Mouse (Mus musculus) stomach, embryonic 14.5 days (tissue): ENCODE data around the gene Agpat1. TPM values are rescaled to one million over a fixed set of nuclear protein-coding genes. Genes with fewer than 3 reads are reported as not detected.

Source experiments
- ATAC-seq: fragments of 200-750 bp; cut with Nextera tagmentation; 2 replicates; pipeline ENCODE4 v1.8.0; 2017; ENCODE audit warnings: low read depth, moderate TSS enrichment; ENCODE audit not compliant: insufficient number of reproducible peaks, insufficient read depth, low FRiP score
- H3K27ac ChIP-seq: fragments of 300-500 bp; sonication (generic); 2 replicates; pipeline ENCODE4 v1.5.1; 2014; ENCODE audit warnings: mild to moderate bottlenecking, low read length, moderate library complexity, mixed read lengths
- H3K27me3 ChIP-seq: fragments of 300-500 bp; sonication (generic); 2 replicates; pipeline ENCODE4 v1.6.1; 2014; ENCODE audit warnings: low read length, control low read depth, mixed read lengths; ENCODE audit not compliant: control insufficient read depth, insufficient read depth
- H3K36me3 ChIP-seq: fragments of 300-500 bp; sonication (generic); 2 replicates; pipeline ENCODE4 v1.6.1; 2014; ENCODE audit warnings: mild to moderate bottlenecking, control low read depth, low read length, moderate library complexity, mixed read lengths; ENCODE audit not compliant: control insufficient read depth, insufficient read depth
- H3K4me1 ChIP-seq: fragments of 300-500 bp; sonication (generic); 2 replicates; pipeline ENCODE4 v1.6.1; 2014; ENCODE audit warnings: low read length, control low read depth, mixed read lengths; ENCODE audit not compliant: control insufficient read depth, insufficient read depth
- H3K4me2 ChIP-seq: fragments of 300-500 bp; sonication (generic); replicated peaks from 2 replicates; pipeline ENCODE4 v1.6.1; 2014; ENCODE audit warnings: low read depth, low read length, control low read depth
- H3K4me3 ChIP-seq: fragments of 300-500 bp; sonication (generic); 2 replicates; pipeline ENCODE4 v1.5.1; 2014; ENCODE audit warnings: low read depth, low read length, control low read depth
- H3K9ac ChIP-seq: fragments of 300-500 bp; sonication (generic); replicated peaks from 2 replicates; pipeline ENCODE4 v1.6.1; 2014; ENCODE audit warnings: low read depth, mild to moderate bottlenecking, control low read depth, low read length, moderate library complexity, mixed read lengths
- H3K9me3 ChIP-seq: fragments of 300-500 bp; sonication (generic); 2 replicates; pipeline ENCODE4 v1.6.1; 2016; ENCODE audit warnings: low read depth, low read length, control low read depth; ENCODE audit not compliant: control insufficient read depth
- whole genome bisulfite sequencing: fragments of 180-500 bp; shearing (Covaris S2); extraction: QIAGEN DNeasy Blood & Tissue Kit; methylation state at CpG from one replicate; pipeline ENCODE4 v1.1.7; 2014; 5-methylcytosine and 5-hydroxymethylcytosine counted together
- polyA plus RNA-seq: library from polyadenylated mRNA; unstranded; fragments of >200 nt; fragmentation: Nextera tagmentation; extraction: Ambion mirVana; gene quantifications from 2 replicates; pipeline ENCODE4 v1.2.1, GENCODE M21; 2014

Gene Agpat1
- polyA plus RNA-seq, 1 experiment from 2014 or later: 53.1 TPM

DNA sequence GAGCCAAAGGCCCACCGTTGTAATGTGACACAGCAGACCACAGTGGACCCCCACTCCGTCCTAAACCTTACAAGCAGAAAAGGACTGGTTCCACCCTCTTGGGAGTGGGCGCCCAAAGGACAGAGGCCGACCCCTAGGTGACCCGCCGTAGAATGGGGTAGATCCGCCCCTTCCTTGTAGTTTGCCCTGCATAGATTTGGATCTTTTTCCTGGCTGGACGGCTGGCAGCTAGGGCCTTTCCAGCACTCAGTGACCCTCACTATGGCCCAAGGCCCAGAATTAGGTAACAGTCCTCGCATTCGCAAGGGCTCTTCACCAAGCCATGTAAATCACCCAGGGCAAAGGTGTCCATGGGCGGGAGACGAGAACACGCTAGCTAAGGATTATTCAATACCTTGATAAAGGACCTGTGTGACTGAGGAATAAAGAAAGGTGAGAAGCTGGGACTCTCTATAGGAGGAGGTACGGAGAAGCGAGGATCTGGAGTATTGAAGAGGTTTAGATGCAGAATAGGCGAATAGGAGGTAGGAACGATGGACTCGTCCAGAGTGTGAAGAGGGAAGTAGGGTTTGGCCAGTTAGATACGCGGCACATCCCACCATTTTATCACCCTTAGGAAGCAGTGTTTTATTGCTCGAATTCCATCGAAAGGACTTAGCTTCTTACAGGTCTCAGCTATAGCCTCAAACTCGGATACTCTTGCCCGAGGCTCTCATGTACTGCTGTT lies 612 bp downstream of the Agpat1 start:
- peak overlapping the region; percentile 95 for H3K4me2 ChIP-seq
- peak overlapping the region; percentile 93 for H3K27ac ChIP-seq
- peaks cover 9% of the 10 kb centered on the region; the same call in 1 of the 2 replicates for H3K36me3 ChIP-seq
- H3K9me3 ChIP-seq: no peaks in the 10 kb centered on the region
- whole genome bisulfite sequencing: 16% methylated on average over 24 of the region's 24 CpGs
- peak overlapping the region; percentile 73 for H3K4me3 ChIP-seq
- 0 out of 2 replicates have a peak, but pooled peaks have one; percentile 0 for ATAC-seq
- peak overlapping the region; percentile 41 for H3K9ac ChIP-seq
- no peaks in the 10 kb centered on the region for H3K27me3 ChIP-seq
- peaks cover 27% of the 10 kb centered on the region for H3K4me1 ChIP-seq

DNA sequence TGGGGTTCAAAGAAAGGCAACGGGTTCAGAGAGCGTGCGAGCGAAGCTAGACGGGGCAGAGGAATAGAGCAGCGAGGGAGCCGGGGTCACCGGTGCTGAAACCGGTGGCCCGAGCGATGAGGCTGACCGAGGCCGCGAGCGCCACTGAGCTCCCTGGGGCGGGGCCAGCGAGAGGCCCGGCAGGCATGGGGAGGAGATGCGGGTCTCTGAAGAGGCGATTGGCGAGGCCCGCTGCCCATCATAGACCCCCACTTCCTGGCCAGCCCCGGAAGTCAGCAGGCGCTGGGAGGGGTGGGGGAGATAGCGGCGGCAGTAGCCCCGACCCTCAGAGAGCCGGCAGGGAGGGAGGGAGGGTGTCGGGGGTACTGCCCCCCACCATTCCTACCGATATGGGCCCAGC lies 1.5 kb downstream of the Agpat1 start:
- Histone ChIP-seq H3K36me3 (peaks cover 8% of the 10 kb centered on the region; the same call in 1 of the 2 replicates), H3K4me2 (peak overlapping the region; percentile 95), H3K27me3 (no peaks in the 10 kb centered on the region), H3K4me1 (peaks cover 27% of the 10 kb centered on the region), H3K9ac (peak overlapping the region; percentile 96), H3K27ac (peak overlapping the region; percentile 93), H3K9me3 (no peaks in the 10 kb centered on the region), H3K4me3 (peak overlapping the region; percentile 73)
- under 1% methylated on average over 29 of the region's 30 CpGs for WGBS
- ATAC-seq: peak; percentile 30

DNA sequence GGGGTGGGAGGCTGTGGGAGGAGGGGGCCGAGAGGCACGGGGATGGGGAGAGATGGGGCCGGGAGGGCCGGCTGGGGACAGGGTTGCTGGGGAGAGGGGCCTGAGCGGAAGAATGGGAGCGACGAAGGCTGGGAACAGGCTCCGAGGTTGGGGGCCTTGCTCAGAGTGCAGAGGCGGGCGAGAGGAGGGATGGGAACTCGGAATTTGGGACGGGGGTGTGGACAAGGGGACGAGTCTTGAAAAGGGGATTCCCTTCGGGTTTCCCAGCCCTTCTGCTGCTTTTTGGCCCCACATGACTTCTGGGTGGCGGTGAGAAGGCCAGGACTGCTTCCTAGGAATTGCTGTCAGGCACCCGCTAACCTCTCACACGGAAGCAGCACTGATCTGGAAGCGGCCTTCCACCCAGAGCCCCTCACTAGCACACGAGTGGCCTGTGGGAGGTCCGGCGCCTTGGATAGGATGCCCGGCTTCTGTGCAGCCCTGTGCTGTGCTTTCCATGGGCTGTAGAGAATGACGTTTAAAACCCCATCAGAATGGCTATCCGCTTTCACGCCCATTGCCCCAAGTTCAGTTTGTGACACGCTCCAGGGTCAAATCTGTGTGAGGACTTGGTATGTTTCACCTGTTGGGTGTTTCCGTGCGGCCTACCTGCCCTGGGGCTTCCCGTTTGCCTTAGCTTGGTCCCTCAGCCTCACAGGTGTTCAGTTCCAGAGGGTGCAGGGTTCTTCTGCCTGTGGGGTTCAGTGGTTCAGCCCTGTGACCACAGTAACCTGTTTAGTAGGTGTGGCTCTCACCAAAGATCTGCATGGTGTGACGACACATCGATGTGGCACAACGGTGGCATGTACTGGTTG lies 2.4 kb downstream of the Agpat1 start:
- no peaks in the 10 kb centered on the region for H3K27me3 ChIP-seq
- ATAC-seq: no peak
- H3K9ac ChIP-seq: peak overlapping the region; percentile 96
- H3K36me3 ChIP-seq: peaks cover 14% of the 10 kb centered on the region
- no peaks in the 10 kb centered on the region for H3K9me3 ChIP-seq
- H3K4me2 ChIP-seq: peak overlapping the region; percentile 95
- H3K4me3 ChIP-seq: peak overlapping the region; percentile 73
- peak overlapping the region; percentile 93; the same call in 1 of the 2 replicates for H3K27ac ChIP-seq
- WGBS: 10% methylated on average over 32 of the region's 32 CpGs
- peaks cover 27% of the 10 kb centered on the region for H3K4me1 ChIP-seq

DNA sequence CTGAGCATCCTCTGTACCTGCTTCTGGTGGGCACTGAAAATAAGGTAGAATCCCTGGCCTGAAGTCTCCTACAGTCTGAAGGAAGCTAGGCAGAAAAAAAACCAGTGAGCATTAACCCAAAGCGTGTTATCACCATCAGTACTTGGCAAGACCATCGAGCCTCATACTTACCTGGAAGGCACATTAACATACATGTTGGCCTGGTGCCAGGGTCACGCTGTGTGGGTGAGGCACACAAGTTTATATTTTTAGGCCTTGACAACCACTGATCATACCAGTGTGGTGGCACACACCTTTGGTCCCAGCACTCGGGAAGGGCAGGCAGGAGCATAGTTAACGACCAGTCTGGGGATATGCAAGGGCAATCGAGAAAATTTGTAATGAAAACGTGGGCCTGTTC lies 3.9 kb downstream of the Agpat1 start:
- H3K36me3 ChIP-seq: peaks cover 26% of the 10 kb centered on the region
- no peaks in the 10 kb centered on the region for H3K9me3 ChIP-seq
- no peak overlapping the region for H3K9ac ChIP-seq
- H3K4me1 ChIP-seq: peaks cover 19% of the 10 kb centered on the region
- H3K27ac ChIP-seq: no peak overlapping the region
- H3K4me3 ChIP-seq: no peak overlapping the region
- no peak overlapping the region for H3K4me2 ChIP-seq
- H3K27me3 ChIP-seq: no peaks in the 10 kb centered on the region
- WGBS: 78% methylated on average over 7 of the region's 7 CpGs
- ATAC-seq: no peak

DNA sequence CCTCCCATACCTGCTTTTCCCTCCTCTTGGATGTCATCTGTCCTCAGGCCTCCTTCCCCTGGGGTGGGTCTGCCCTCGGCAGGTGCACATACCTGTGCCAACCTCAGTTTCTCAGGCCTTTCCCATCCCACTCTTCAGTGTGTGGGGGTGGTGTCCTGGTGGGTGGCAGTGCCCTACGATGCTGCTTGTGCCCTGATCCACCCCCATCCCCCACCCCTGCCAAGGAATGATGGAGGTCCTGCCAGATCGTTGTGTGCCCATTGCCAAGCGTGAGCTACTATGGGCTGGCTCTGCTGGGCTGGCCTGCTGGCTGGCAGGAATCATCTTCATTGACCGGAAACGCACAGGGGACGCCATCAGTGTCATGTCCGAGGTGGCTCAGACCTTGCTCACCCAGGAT lies 7.0 kb downstream of the Agpat1 start:
- Histone ChIP-seq H3K9me3 (no peaks in the 10 kb centered on the region), H3K27me3 (no peaks in the 10 kb centered on the region), H3K36me3 (peaks cover 40% of the 10 kb centered on the region), H3K9ac (no peak overlapping the region), H3K27ac (no peak overlapping the region), H3K4me2 (no peak overlapping the region), H3K4me3 (no peak overlapping the region), H3K4me1 (peaks cover 11% of the 10 kb centered on the region; the same call in 1 of the 2 replicates)
- no peak for ATAC-seq
- 92% methylated on average over 8 of the region's 8 CpGs for WGBS

DNA sequence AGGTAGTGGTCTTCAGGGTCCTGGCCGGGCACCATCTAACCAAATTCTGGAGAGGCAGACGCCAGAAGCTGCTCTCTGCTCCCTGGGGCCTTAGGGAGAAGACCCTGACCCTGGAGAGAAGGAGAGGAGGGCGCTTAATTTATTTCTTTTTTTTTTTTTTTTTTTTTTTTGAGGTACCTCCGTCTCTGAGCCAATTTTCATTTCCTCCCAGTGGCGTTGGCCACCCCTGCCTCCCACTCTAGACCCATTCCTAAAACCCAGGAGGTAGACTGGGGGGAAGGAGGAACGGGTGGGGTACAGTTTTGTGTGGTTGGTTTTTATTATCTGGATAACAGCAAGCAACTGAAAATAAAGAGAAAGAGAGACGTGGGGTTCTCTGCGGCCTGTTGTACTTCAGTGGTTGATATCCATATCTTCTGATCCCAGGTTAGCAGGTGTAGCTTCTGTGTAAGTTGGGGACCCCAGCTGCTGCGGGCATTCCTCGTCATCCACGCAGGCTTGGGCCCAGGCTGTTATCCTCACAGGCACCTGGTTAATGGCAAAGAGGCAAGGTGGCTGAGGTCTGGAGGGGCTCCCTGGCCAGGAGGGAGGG lies 9.1 kb downstream of the Agpat1 start:
- Histone ChIP-seq H3K27ac (no peak overlapping the region), H3K36me3 (peaks cover 54% of the 10 kb centered on the region), H3K9me3 (no peaks in the 10 kb centered on the region), H3K4me1 (no peaks in the 10 kb centered on the region), H3K9ac (no peak overlapping the region), H3K4me3 (no peak overlapping the region), H3K4me2 (no peak overlapping the region), H3K27me3 (no peaks in the 10 kb centered on the region)
- WGBS: 78% methylated on average over 11 of the region's 11 CpGs
- ATAC-seq: no peak

DNA sequence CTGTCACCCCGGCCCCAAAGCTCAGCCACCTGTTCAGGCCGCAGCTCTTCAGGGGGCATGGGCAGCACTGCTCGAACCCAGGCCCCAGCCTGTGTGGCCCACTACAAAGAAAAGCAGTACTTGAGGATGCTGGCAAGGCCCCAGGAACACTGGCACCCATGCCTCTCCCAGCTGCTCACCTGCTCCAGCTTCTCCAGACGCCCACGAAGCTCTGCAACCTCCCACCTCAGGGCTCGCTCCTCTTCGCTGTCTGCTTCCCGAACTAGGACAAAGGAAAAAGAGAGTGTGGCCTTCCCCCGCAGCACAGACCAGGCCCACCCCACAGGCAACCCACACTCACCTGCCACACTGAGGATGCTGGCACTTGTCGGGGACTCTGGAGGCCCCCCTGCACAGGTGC lies 9.8 kb downstream of the Agpat1 start:
- ATAC-seq: no peak
- 88% methylated on average over 10 of the region's 10 CpGs for WGBS

DNA sequence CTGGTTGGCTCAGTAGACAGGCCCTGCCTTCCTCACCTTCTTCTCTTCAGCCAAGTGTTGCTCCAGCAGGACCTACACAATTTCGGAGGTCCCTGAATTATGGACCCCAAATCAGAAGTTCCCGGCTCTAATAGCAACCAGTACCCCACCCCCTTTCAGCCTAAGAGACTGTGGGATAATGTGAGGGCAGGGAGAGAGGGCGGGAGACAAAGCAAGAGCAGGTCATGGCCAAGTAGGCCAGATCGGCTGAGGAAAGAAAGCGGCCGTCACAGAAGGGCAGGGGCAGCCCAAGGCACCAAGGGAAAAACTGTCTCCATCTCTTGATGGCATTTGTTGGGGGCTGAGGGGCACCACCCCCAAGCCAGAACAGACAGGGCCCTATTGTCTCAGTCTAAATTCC lies 11.8 kb downstream of the Agpat1 start, which contains the start of gene Egfl8:
Egfl8 (minus strand) TSS at position 101 of the 400 bp plus-strand sequence.
- Histone ChIP-seq H3K9ac (no peak within 1 kb of the TSS), H3K27ac (0 out of 2 replicates have a peak within 1 kb of the TSS, but pooled peaks have one; percentile 10), H3K4me3 (no peak within 1 kb of the TSS), H3K4me2 (no peak within 1 kb of the TSS), H3K4me1 (no peaks in the 10 kb centered on the region), H3K27me3 (no peaks in the 10 kb centered on the region), H3K36me3 (peaks cover 55% of the 10 kb centered on the region), H3K9me3 (no peaks in the 10 kb centered on the region)
- no peak for ATAC-seq
- 75% methylated on average over 6 of the region's 6 CpGs for WGBS

More for the DNA sequence above, 9.8 kb downstream of the Agpat1 start:
- H3K4me3 ChIP-seq: no peak overlapping the region
- no peak overlapping the region for H3K9ac ChIP-seq
- H3K4me1 ChIP-seq: no peaks in the 10 kb centered on the region
- H3K27ac ChIP-seq: no peak overlapping the region
- no peaks in the 10 kb centered on the region for H3K9me3 ChIP-seq
- H3K27me3 ChIP-seq: no peaks in the 10 kb centered on the region
- H3K36me3 ChIP-seq: peaks cover 54% of the 10 kb centered on the region
- no peak overlapping the region for H3K4me2 ChIP-seq
